Mouse (Mus musculus) forebrain, embryonic 12.5 days (tissue): ENCODE measurements at regions not wholly inside any gene's neighbourhood (a gene's known extent, or its start where the extent isn't known, plus 50 kb on each side); places are given as distances from the start of the nearest gene placed in this dataset.

Source experiments
- ATAC-seq: fragments of 200-750 bp; cut with Nextera tagmentation; 2 replicates; pipeline ENCODE4 v1.8.0; 2017; ENCODE audit warnings: moderate TSS enrichment; ENCODE audit not compliant: low FRiP score
- H3K27ac ChIP-seq: fragments of 300-500 bp; sonication (generic); 2 replicates; pipeline ENCODE4 v1.5.1; 2016; ENCODE audit warnings: mild to moderate bottlenecking
- H3K27me3 ChIP-seq: fragments of 300-500 bp; sonication (generic); 2 replicates; pipeline ENCODE4 v1.6.1; 2016; ENCODE audit warnings: mild to moderate bottlenecking
- H3K36me3 ChIP-seq: fragments of 300-500 bp; sonication (generic); replicated peaks from 2 replicates; pipeline ENCODE4 v1.6.1; 2016; ENCODE audit warnings: mild to moderate bottlenecking
- H3K4me1 ChIP-seq: fragments of 300-500 bp; sonication (generic); 2 replicates; pipeline ENCODE4 v1.6.1; 2016
- H3K4me2 ChIP-seq: fragments of 300-500 bp; sonication (generic); 2 replicates; pipeline ENCODE4 v1.6.1; 2016; ENCODE audit warnings: mild to moderate bottlenecking, moderate library complexity
- H3K4me3 ChIP-seq: fragments of 300-500 bp; sonication (generic); replicated peaks from 2 replicates; pipeline ENCODE4 v1.5.1; 2016; ENCODE audit warnings: mild to moderate bottlenecking
- H3K9ac ChIP-seq: fragments of 300-500 bp; sonication (generic); 2 replicates; pipeline ENCODE4 v1.6.1; 2016; ENCODE audit warnings: mild to moderate bottlenecking
- H3K9me3 ChIP-seq: fragments of 300-500 bp; sonication (generic); 2 replicates; pipeline ENCODE4 v1.6.1; 2016
- WGBS: fragments of 180-500 bp; shearing (Covaris S2); methylation state at CpG from one replicate; pipeline ENCODE4 v1.1.7; 2016; 5-methylcytosine and 5-hydroxymethylcytosine counted together

DNA sequence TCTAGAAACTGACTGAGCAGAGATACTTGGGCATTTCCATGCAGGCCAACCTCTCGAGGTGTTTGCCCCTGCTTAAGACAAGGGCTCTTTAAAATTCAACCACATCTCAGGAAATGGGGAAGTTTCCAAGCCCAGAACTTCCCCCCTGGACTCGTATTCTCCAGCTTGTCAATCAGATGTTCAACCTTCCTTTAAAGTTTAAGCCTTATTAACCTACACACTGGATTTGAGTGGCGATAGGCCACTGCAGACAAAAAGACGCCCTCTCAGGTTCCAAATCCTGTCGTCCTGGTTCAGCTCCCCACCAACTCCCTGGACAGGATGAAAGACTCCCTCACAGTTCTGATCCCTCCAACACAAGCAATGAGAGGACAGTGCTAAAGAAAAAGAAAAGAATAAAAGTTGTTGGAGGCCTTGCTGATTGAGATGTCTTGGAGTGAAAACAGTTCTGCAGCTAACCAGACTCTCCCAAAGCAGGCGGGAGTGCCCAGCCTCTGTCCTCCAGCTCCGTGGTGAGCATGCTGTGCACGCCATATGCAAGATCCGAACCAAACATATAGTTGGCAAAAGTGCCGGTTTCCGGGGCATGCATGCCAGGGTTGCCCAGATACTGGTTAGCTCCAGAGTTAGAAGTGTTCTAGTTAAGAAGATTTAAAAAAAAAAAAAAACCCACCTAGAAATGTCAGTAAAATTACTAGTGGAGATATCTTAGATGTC is 298.3 kb downstream of the Mycn start:
- H3K27me3 ChIP-seq: 0 out of 2 replicates have a peak, but pooled peaks cover 3% of the 10 kb centered on the region

DNA sequence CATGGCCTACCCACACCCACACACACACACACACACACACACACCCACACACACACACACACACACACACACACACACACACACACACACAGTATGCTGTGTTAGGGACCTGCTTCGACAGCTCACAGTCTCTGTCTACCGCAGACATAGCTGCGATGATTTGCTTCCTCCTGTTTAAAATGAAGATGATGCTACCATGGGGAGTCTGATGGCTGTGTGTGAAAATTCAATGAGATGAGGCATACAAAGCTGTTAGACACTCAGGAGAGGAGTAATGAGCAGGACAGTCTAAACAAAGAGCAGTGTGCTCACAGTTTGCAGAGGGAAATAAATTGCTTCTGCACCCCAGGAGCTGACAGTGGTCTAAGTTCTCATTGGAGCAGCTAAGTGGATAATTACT is 306.4 kb downstream of the Mycn start:
- H3K27ac ChIP-seq: no peak overlapping the region

More for the DNA sequence above, 298.3 kb downstream of the Mycn start:
- Histone ChIP-seq H3K27ac (peak overlapping the region; percentile 46), H3K36me3 (no peaks in the 10 kb centered on the region), H3K4me1 (peaks cover 9% of the 10 kb centered on the region), H3K4me3 (no peak overlapping the region), H3K9me3 (no peaks in the 10 kb centered on the region), H3K9ac (no peak overlapping the region), H3K4me2 (no peak overlapping the region)
- ATAC-seq: peak; percentile 49; the same call in 1 of the 2 replicates
- WGBS: 18% methylated on average over 11 of the region's 11 CpGs

DNA sequence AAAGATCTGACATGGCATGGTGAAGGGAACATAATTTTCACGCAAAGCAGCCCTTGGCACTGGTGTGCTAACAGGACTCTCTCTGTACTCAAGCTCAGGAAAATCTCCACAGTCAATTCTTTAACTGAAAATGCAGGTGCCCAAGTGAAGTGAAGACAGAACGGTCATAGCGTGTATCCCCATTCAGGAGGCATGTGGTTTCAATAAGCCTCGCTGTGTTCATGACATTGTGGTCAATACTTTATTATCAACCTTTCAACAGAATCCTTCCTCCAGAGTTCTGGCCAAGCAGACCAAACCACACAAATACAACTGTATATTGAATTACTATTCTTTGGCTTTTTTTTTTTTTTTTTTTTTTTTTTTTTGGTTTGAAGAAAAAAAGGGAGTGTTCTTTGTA is 314.1 kb downstream of the Mycn start:
- no peak overlapping the region for H3K4me3 ChIP-seq
- 92% methylated on average over 4 of the region's 4 CpGs for WGBS
- H3K27me3 ChIP-seq: peaks cover 12% of the 10 kb centered on the region; the same call in 1 of the 2 replicates
- ATAC-seq: no peak
- H3K27ac ChIP-seq: no peak overlapping the region
- H3K9ac ChIP-seq: no peak overlapping the region
- no peaks in the 10 kb centered on the region for H3K36me3 ChIP-seq
- peaks cover 25% of the 10 kb centered on the region for H3K4me1 ChIP-seq
- H3K9me3 ChIP-seq: no peaks in the 10 kb centered on the region
- H3K4me2 ChIP-seq: no peak overlapping the region

More for the DNA sequence above, 306.4 kb downstream of the Mycn start:
- Histone ChIP-seq H3K4me3 (no peak overlapping the region), H3K9ac (no peak overlapping the region), H3K9me3 (no peaks in the 10 kb centered on the region), H3K27me3 (no peaks in the 10 kb centered on the region), H3K4me1 (no peaks in the 10 kb centered on the region; the same call in 1 of the 2 replicates), H3K36me3 (no peaks in the 10 kb centered on the region), H3K4me2 (no peak overlapping the region)
- no peak for ATAC-seq
- WGBS: 82% methylated on average over 3 of the region's 3 CpGs

DNA sequence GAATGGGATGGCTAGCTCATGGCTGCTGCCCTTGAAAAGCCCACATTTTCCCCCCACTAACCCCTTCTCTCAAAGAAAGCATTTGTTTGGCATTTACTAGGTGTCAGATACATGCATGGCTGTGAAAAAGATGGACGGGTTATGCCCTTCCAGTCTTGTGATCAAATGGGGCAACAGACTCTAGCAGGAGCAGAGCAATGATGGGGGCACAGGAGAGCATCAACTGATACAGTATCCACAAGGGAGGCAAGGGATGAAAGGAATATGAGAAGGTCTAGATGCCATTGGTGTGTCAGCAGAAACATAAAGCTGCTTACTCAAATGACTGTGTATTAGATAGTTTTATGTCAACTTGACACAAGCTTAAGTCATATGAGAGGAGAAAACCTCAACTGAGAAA is 315.9 kb downstream of the Mycn start:
- H3K9me3 ChIP-seq: no peaks in the 10 kb centered on the region
- no peak overlapping the region for H3K27ac ChIP-seq
- peaks cover 30% of the 10 kb centered on the region for H3K4me1 ChIP-seq
- no peak overlapping the region for H3K4me3 ChIP-seq
- no peak overlapping the region for H3K4me2 ChIP-seq
- ATAC-seq: no peak
- no peak overlapping the region for H3K9ac ChIP-seq
- H3K36me3 ChIP-seq: no peaks in the 10 kb centered on the region
- H3K27me3 ChIP-seq: peaks cover 16% of the 10 kb centered on the region
- 88% methylated on average over 1 of the region's 1 CpGs for WGBS

DNA sequence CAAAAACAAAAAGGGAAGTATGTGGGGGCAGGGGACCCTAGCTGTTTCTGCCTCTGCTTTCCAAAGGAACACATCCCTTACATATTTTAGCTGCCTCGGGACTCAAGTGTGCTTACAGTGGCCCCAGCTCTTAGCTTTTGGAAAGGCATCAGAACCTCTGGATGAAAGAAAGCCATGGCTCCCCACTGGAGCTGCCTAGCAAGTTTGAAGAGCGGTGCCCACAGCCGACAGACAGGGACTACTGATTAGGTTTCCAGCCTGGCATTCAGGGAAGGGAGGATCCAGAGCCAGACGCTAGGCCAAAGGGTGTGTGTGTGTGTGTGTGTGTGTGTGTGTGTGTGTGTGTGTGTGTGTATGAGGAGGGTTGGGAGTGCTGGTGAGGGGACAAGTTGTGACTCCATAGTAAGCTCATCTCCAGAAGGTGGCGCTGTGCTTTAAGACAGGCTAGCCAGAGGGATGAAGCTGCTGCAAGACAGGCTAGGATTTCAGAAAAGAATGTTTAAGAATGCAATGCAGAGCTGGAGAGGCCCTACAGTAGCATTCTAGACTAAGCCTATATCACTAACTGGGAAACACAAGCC is 318.9 kb downstream of the Mycn start:
- Histone ChIP-seq H3K9ac (no peak overlapping the region), H3K36me3 (no peaks in the 10 kb centered on the region), H3K27me3 (peaks cover 22% of the 10 kb centered on the region), H3K27ac (0 out of 2 replicates have a peak overlapping the region, but pooled peaks have one; percentile 14), H3K4me1 (peaks cover 34% of the 10 kb centered on the region), H3K9me3 (no peaks in the 10 kb centered on the region), H3K4me2 (no peak overlapping the region), H3K4me3 (no peak overlapping the region)
- ATAC-seq: peak; percentile 85
- 10% methylated on average over 5 of the region's 5 CpGs for WGBS

DNA sequence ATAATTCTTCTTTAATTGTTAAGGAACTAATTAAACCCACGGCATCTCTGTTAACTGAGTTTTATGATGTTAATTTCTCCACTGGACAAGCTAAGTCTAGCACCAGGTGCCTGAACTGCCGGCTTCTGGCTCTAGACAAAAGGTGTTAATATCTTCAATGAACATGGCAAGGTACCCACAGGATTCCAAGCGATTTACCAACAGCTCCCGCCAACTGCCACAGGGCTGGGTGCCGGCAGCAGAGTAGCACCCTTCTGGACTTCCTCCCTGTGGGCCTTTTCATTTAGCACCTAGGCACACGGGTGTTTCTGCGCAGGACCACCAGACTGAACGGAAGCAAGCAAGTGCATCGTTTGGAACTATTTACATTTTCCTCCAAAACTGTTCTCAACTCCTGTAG is 320.2 kb downstream of the Mycn start:
- WGBS: 74% methylated on average over 9 of the region's 9 CpGs
- no peak for ATAC-seq
- Histone ChIP-seq H3K4me2 (no peak overlapping the region), H3K9ac (no peak overlapping the region), H3K9me3 (no peaks in the 10 kb centered on the region), H3K27me3 (peaks cover 22% of the 10 kb centered on the region), H3K27ac (no peak overlapping the region), H3K4me3 (no peak overlapping the region), H3K4me1 (peaks cover 34% of the 10 kb centered on the region), H3K36me3 (no peaks in the 10 kb centered on the region)

DNA sequence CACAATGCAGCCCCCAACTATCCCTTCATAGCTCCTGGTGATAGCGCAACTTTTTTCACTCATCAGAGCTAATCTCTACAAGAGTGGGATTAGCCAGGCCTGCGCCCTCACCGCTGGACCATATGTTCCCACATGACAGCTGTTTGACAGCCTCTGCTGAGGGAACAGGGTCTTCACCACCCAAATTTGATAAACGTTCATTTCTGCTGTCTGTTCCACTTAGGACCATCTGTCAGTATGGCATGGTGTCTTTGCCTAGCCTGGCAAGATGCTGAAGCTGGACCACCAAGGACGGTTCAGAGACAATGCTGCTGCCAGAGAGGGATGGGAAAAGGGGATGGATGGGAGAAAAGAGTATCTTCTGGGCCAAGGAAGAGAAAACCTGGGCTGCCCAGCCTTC is 321.4 kb downstream of the Mycn start:
- Histone ChIP-seq H3K4me1 (peaks cover 34% of the 10 kb centered on the region), H3K27me3 (peaks cover 22% of the 10 kb centered on the region), H3K9ac (no peak overlapping the region), H3K27ac (no peak overlapping the region), H3K36me3 (no peaks in the 10 kb centered on the region), H3K4me2 (no peak overlapping the region), H3K9me3 (no peaks in the 10 kb centered on the region), H3K4me3 (no peak overlapping the region)
- WGBS: 83% methylated on average over 5 of the region's 5 CpGs
- no peak for ATAC-seq

DNA sequence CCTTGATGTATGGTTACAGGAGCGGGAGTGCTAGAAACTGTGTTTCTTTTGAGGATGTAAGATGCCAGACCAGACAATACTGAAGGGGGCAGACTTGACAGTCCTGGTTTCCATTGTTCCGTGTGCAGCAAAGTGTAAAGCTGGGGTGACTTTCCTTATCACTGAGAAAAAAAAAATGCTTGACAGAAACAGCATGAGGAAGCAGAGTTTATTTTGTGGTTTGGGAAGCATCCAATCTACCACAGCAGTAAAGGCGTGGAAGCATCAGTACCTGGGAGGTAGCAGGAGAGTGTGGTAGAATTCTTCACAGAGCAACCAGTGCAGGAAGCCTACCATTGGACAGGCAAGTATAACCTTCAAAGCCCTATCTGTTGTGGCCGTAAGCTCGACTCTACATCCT is 322.3 kb downstream of the Mycn start:
- Histone ChIP-seq H3K4me1 (peaks cover 27% of the 10 kb centered on the region), H3K27ac (no peak overlapping the region), H3K27me3 (peaks cover 20% of the 10 kb centered on the region), H3K4me3 (no peak overlapping the region), H3K36me3 (no peaks in the 10 kb centered on the region), H3K4me2 (no peak overlapping the region), H3K9ac (no peak overlapping the region), H3K9me3 (no peaks in the 10 kb centered on the region)
- WGBS: 79% methylated on average over 5 of the region's 5 CpGs
- no peak for ATAC-seq

DNA sequence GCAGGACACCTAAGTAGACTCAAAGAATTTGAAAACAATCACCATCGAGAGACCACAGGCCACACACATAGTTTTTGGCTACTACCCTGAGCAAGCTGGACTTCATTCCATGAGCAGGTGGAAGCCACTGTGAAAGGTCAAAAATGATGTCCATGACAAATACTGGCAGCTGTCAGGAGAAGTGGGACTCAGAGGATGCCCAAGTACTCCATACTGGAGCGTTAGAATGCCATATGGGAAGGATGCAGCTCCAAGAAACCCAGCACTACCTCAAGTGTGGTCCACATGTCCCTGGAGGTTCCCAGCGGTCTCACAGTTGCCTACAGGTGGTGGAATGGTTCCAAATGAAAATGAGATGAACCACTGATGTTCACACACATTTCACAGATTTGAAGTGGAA is 329.2 kb downstream of the Mycn start:
- Histone ChIP-seq H3K9me3 (no peaks in the 10 kb centered on the region), H3K27ac (no peak overlapping the region), H3K4me2 (no peak overlapping the region), H3K4me3 (no peak overlapping the region), H3K36me3 (no peaks in the 10 kb centered on the region), H3K27me3 (no peaks in the 10 kb centered on the region), H3K9ac (no peak overlapping the region), H3K4me1 (no peaks in the 10 kb centered on the region)
- WGBS: 92% methylated on average over 3 of the region's 3 CpGs
- ATAC-seq: no peak

DNA sequence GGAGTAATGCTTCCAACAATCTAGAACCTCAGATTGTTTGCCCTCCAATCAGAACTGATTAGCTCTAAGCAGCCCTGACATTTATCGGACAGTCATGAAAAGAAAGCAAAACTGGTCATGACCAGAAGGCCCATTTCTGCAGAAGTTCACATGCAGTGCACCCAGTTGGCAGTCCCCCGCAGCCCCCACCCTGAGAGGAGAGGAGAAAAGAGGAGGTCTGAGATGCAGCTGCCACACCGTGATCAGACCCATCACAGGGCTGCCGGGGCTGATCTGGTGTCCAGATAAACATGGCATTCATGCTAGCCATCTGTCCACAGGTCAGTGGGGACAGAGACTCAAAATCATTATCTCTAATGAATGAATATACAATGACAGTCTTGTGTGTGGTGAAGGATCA is 330.9 kb downstream of the Mycn start:
- no peak overlapping the region for H3K9ac ChIP-seq
- H3K36me3 ChIP-seq: no peaks in the 10 kb centered on the region
- no peaks in the 10 kb centered on the region for H3K4me1 ChIP-seq
- H3K27ac ChIP-seq: no peak overlapping the region
- no peak for ATAC-seq
- WGBS: 82% methylated on average over 4 of the region's 4 CpGs
- no peaks in the 10 kb centered on the region for H3K9me3 ChIP-seq
- no peak overlapping the region for H3K4me3 ChIP-seq
- H3K27me3 ChIP-seq: no peaks in the 10 kb centered on the region
- H3K4me2 ChIP-seq: no peak overlapping the region

DNA sequence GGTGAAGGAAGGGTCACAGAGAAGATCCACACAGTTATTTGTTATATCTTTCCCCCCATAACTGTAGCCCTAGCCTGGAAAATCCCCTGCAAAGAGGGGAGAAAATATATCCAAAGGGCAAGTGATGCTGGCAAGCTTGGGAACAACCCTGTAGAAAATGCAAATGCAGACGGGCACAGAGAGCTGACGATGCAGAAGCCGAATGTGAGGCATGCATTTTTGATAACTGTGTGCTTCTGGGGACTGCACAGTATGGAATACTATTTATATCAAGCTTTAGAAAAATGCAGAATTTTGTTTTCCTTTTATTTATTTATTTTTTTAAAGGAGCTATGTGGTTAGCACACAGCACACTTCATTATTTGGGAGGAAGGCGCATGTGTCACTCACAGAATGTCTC is 333.7 kb downstream of the Mycn start:
- no peak for ATAC-seq
- WGBS: 83% methylated on average over 4 of the region's 4 CpGs
- no peak overlapping the region for H3K27ac ChIP-seq

DNA sequence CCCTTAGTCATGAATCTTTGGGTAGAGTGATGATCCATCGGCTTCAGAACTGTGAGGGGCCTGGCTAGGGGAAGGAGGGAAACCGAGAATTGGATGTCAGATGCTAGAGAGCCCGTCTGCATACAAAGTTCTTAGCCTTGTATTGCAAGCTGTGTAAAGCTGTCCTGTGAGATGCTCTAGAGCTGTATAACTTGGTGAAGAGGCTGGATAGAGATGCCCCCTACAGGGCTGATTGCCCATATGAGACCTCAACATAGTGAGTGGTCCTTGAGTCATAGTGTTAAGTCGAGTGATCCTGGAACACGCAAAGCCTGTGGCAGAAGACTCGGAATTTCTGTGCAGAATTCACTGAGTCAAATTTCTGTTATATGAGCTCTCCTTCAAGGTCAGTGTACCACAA is 334.8 kb downstream of the Mycn start:
- Histone ChIP-seq H3K9ac (no peak overlapping the region), H3K9me3 (no peaks in the 10 kb centered on the region), H3K27me3 (no peaks in the 10 kb centered on the region), H3K4me2 (no peak overlapping the region), H3K4me1 (no peaks in the 10 kb centered on the region), H3K36me3 (no peaks in the 10 kb centered on the region), H3K27ac (no peak overlapping the region), H3K4me3 (no peak overlapping the region)
- 90% methylated on average over 6 of the region's 6 CpGs for WGBS
- ATAC-seq: no peak

More for the DNA sequence above, 333.7 kb downstream of the Mycn start:
- Histone ChIP-seq H3K36me3 (no peaks in the 10 kb centered on the region), H3K4me3 (no peak overlapping the region), H3K4me2 (no peak overlapping the region), H3K9me3 (no peaks in the 10 kb centered on the region), H3K9ac (no peak overlapping the region), H3K27me3 (no peaks in the 10 kb centered on the region), H3K4me1 (no peaks in the 10 kb centered on the region)

DNA sequence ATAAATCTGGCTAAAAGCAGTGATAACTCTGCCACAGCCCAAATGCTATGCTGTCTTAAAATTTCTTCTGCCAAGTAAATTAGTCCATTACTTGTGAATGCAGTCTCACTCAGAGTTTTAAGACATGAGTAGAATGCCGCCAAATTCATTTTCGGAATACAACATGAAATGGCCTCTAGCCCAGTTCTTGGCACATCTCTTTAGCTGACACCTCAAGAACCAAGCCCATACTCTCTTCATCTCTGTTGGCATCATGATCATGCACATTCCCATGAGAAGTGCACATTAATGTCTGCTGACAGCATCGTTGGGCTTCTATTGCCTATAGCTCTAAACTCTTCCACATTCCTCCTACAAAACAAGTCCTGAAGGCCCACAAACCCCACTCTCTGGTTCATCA is 336.2 kb downstream of the Mycn start:
- Histone ChIP-seq H3K4me1 (no peaks in the 10 kb centered on the region), H3K27ac (no peak overlapping the region), H3K9ac (no peak overlapping the region), H3K36me3 (no peaks in the 10 kb centered on the region), H3K4me3 (no peak overlapping the region), H3K9me3 (no peaks in the 10 kb centered on the region), H3K27me3 (no peaks in the 10 kb centered on the region), H3K4me2 (no peak overlapping the region)
- ATAC-seq: no peak
- 93% methylated on average over 3 of the region's 3 CpGs for WGBS
